Mouse (Mus musculus): ENCODE measurements at regions not wholly inside any gene's neighbourhood (a gene's known extent, or its start where the extent isn't known, plus 50 kb on each side); places are given as distances from the start of the nearest gene placed in this dataset.
A peak's percentile ranks its signal among the peaks of the same experiment; 100 is the strongest.

GRCm38 (mm10) chr3:57973546-57973945, 125.7 kb upstream of the Pfn2 start:
- Histone ChIP-seq H3K27ac (no peak overlapping the region), H3K4me3 (no peak overlapping the region), H3K9ac (ENCODE audit: low read depth, low read length) (no peak overlapping the region), H3K79me2 (replicated peaks; ENCODE audit: control insufficient read depth, insufficient read depth, low read length) (no peaks in the 10 kb centered on the region), H3K36me3 (ENCODE audit: control insufficient read depth, insufficient read depth, low read length) (no peaks in the 10 kb centered on the region), H3K27me3 (ENCODE audit: control insufficient read depth, insufficient read depth, low read length) (no peaks in the 10 kb centered on the region), H3K4me1 (ENCODE audit: control insufficient read depth, insufficient read depth, low read length) (no peaks in the 10 kb centered on the region)
- TF ChIP-seq POLR2A (IDR thresholded peaks at IDR 0.05; ENCODE audit: insufficient read depth, low read depth, low read length) (no peak), CTCF (IDR thresholded peaks at IDR 0.05) (no peak), EP300 (IDR thresholded peaks at IDR 0.05; ENCODE audit: insufficient read depth, low read depth, low read length) (no peak)
- 89% methylated on average over 3 of the region's 3 CpGs for WGBS
- intact Hi-C loops (cut with DNase I): no loop called here
- DNase-seq: no peak

DNA sequence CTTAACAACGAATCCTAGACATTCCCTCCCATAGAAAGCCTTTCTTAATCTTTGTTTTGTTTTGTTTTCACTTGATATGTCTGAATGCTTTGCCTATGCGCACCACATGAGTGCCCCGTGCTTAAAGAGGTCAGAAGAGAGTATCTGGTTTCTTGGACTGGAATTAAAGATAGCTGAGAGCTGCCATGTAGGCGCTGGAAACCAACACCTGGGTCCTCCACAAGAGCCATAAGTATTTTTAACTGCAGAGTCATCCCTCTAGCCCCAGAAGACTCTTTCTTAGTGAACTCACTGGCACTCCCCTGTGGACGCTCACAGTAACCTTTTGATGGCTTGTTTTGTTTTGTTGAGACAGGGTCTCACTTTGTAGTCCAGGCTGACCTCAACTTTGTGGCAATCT, 127.5 kb upstream of the Pfn2 start:
- Histone ChIP-seq H3K79me2 (replicated peaks; ENCODE audit: control insufficient read depth, insufficient read depth, low read length) (no peaks in the 10 kb centered on the region), H3K27ac (no peak overlapping the region), H3K9ac (ENCODE audit: low read depth, low read length) (no peak overlapping the region), H3K4me3 (no peak overlapping the region), H3K4me1 (ENCODE audit: control insufficient read depth, insufficient read depth, low read length) (no peaks in the 10 kb centered on the region), H3K36me3 (ENCODE audit: control insufficient read depth, insufficient read depth, low read length) (no peaks in the 10 kb centered on the region), H3K27me3 (ENCODE audit: control insufficient read depth, insufficient read depth, low read length) (no peaks in the 10 kb centered on the region)
- DNase-seq: no peak
- TF ChIP-seq CTCF (IDR thresholded peaks at IDR 0.05) (peak; percentile 15; the same call in 1 of the 2 replicates), POLR2A (IDR thresholded peaks at IDR 0.05; ENCODE audit: insufficient read depth, low read depth, low read length) (no peak), EP300 (IDR thresholded peaks at IDR 0.05; ENCODE audit: insufficient read depth, low read depth, low read length) (no peak)
- WGBS: 47% methylated on average over 5 of the region's 5 CpGs
- intact Hi-C loops (cut with DNase I): no loop called here

GRCm38 (mm10) chr3:57976640-57977229, 128.9 kb upstream of the Pfn2 start:
- intact Hi-C loops (cut with DNase I): no loop called here
- Histone ChIP-seq H3K79me2 (replicated peaks; ENCODE audit: control insufficient read depth, insufficient read depth, low read length) (no peaks in the 10 kb centered on the region), H3K4me1 (ENCODE audit: control insufficient read depth, insufficient read depth, low read length) (no peaks in the 10 kb centered on the region), H3K4me3 (no peak overlapping the region), H3K36me3 (ENCODE audit: control insufficient read depth, insufficient read depth, low read length) (no peaks in the 10 kb centered on the region), H3K9ac (ENCODE audit: low read depth, low read length) (no peak overlapping the region), H3K27ac (no peak overlapping the region), H3K27me3 (ENCODE audit: control insufficient read depth, insufficient read depth, low read length) (no peaks in the 10 kb centered on the region)
- WGBS: 84% methylated on average over 5 of the region's 5 CpGs
- TF ChIP-seq EP300 (IDR thresholded peaks at IDR 0.05; ENCODE audit: insufficient read depth, low read depth, low read length): no peak
- TF ChIP-seq POLR2A (IDR thresholded peaks at IDR 0.05; ENCODE audit: insufficient read depth, low read depth, low read length): no peak
- TF ChIP-seq CTCF (IDR thresholded peaks at IDR 0.05): no peak
- no peak for DNase-seq

DNA sequence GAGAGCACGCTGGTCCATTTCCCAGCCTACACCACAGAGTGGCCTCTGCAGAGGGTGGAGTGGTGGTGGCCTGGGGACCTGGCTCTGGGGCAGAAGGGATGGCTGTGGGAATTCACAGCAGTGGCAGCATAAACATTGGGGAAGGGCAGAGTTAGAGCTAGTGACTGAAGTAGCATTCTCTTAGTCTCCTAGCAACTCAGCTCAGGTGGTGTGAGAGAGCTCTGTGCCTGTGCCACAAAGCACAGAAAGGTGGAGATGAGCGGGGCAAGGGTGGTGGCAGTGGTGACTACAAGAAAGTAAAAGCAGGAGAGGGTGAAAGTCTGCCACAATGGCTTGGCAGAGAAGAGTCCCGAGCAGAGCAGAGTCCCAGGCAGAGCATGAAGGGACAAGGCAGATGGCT, 140.3 kb upstream of the Pfn2 start:
- H3K9ac ChIP-seq (ENCODE audit: low read depth, low read length): no peak overlapping the region
- no peak for DNase-seq
- H3K27me3 ChIP-seq (ENCODE audit: control insufficient read depth, insufficient read depth, low read length): no peaks in the 10 kb centered on the region
- H3K4me1 ChIP-seq (ENCODE audit: control insufficient read depth, insufficient read depth, low read length): no peaks in the 10 kb centered on the region
- 70% methylated on average over 3 of the region's 3 CpGs for WGBS
- H3K4me3 ChIP-seq: no peak overlapping the region
- H3K27ac ChIP-seq: no peak overlapping the region
- no peaks in the 10 kb centered on the region for H3K79me2 ChIP-seq (replicated peaks; ENCODE audit: control insufficient read depth, insufficient read depth, low read length)
- no peak for TF ChIP-seq EP300 (IDR thresholded peaks at IDR 0.05; ENCODE audit: insufficient read depth, low read depth, low read length)
- no peak for TF ChIP-seq POLR2A (IDR thresholded peaks at IDR 0.05; ENCODE audit: insufficient read depth, low read depth, low read length)
- no peak for TF ChIP-seq CTCF (IDR thresholded peaks at IDR 0.05)
- H3K36me3 ChIP-seq (ENCODE audit: control insufficient read depth, insufficient read depth, low read length): no peaks in the 10 kb centered on the region
- intact Hi-C loops (cut with DNase I): no loop called here

GRCm38 (mm10) chr3:57990738-57991137, 142.9 kb upstream of the Pfn2 start:
- no peaks in the 10 kb centered on the region for H3K36me3 ChIP-seq (ENCODE audit: control insufficient read depth, insufficient read depth, low read length)
- H3K27me3 ChIP-seq (ENCODE audit: control insufficient read depth, insufficient read depth, low read length): no peaks in the 10 kb centered on the region
- 81% methylated on average over 1 of the region's 1 CpGs for WGBS
- H3K9ac ChIP-seq (ENCODE audit: low read depth, low read length): no peak overlapping the region
- no peak overlapping the region for H3K4me3 ChIP-seq
- no peaks in the 10 kb centered on the region for H3K79me2 ChIP-seq (replicated peaks; ENCODE audit: control insufficient read depth, insufficient read depth, low read length)
- DNase-seq: no peak
- no peaks in the 10 kb centered on the region for H3K4me1 ChIP-seq (ENCODE audit: control insufficient read depth, insufficient read depth, low read length)
- intact Hi-C loops (cut with DNase I): no loop called here
- no peak overlapping the region for H3K27ac ChIP-seq
- no peak for TF ChIP-seq CTCF (IDR thresholded peaks at IDR 0.05)
- TF ChIP-seq POLR2A (IDR thresholded peaks at IDR 0.05; ENCODE audit: insufficient read depth, low read depth, low read length): no peak
- TF ChIP-seq EP300 (IDR thresholded peaks at IDR 0.05; ENCODE audit: insufficient read depth, low read depth, low read length): no peak

- no peaks in the 10 kb centered on the region for H3K79me2 ChIP-seq (replicated peaks; ENCODE audit: control insufficient read depth, insufficient read depth, low read length)
- WGBS: 71% methylated on average over 6 of the region's 6 CpGs
- no peak overlapping the region for H3K4me3 ChIP-seq
- H3K27ac ChIP-seq: no peak overlapping the region
- no peak overlapping the region for H3K9ac ChIP-seq (ENCODE audit: low read depth, low read length)
- H3K36me3 ChIP-seq (ENCODE audit: control insufficient read depth, insufficient read depth, low read length): no peaks in the 10 kb centered on the region
- H3K4me1 ChIP-seq (ENCODE audit: control insufficient read depth, insufficient read depth, low read length): no peaks in the 10 kb centered on the region
- TF ChIP-seq EP300 (IDR thresholded peaks at IDR 0.05; ENCODE audit: insufficient read depth, low read depth, low read length) (no peak), CTCF (IDR thresholded peaks at IDR 0.05) (no peak), POLR2A (IDR thresholded peaks at IDR 0.05; ENCODE audit: insufficient read depth, low read depth, low read length) (no peak)
- intact Hi-C loops (cut with DNase I): no loop called here
- no peaks in the 10 kb centered on the region for H3K27me3 ChIP-seq (ENCODE audit: control insufficient read depth, insufficient read depth, low read length)
- no peak for DNase-seq
Measured at GRCm38 (mm10) chr3:57998121-57999102, 150.5 kb upstream of the Pfn2 start.
